Mouse (Mus musculus) left cerebral cortex, postnatal 25 days (tissue): ENCODE results near the gene Klk7. TPM values are rescaled to one million over a fixed set of nuclear protein-coding genes. Genes with fewer than 3 reads are reported as not detected.

Source experiments
- DNase-seq, 2 experiments: peaks; one replicate each; pipeline ENCODE4 v3.0.0; 2022; ENCODE audit warnings: low spot score in 2 of 2, mixed read lengths in 1 of 2
- intact Hi-C: fragments of 180-260 bp; cut with DNase I; formaldehyde crosslinking; loops from one replicate; pipeline ENCODE4 v1.15.1; 2025
- total RNA-seq, 2 experiments: library from RNA; stranded (reverse); gene quantifications; 2 replicates each; pipeline ENCODE4 v1.2.3; 2021

Gene Klk7
- total RNA-seq, 2 experiments from 2014 or later: not detected

DNA sequence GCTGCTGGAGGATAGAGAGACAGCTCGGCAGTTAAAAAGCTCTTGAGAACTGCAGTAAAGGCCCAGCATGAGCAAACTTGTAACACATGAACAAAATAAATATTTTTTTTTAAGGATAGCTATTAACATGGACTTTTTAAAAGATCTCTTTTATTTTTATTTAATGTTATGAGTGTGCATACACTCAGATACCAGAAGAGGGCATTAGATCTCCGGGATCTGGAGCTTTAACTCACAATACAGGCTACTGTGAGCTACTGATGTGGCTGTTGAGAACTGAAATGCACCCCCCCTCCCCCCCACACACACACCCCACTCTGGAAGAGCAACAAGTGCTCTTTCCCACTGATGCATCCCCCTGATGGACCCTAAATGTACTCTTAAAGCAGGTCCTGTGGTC is 21.8 kb upstream of the Klk7 start:
- intact Hi-C loops: loop anchor here (2.0 kb wide), 1 partner anchor 106 kb away; no protein-coding TSS in a partner anchor
- DNase-seq: no peak

DNA sequence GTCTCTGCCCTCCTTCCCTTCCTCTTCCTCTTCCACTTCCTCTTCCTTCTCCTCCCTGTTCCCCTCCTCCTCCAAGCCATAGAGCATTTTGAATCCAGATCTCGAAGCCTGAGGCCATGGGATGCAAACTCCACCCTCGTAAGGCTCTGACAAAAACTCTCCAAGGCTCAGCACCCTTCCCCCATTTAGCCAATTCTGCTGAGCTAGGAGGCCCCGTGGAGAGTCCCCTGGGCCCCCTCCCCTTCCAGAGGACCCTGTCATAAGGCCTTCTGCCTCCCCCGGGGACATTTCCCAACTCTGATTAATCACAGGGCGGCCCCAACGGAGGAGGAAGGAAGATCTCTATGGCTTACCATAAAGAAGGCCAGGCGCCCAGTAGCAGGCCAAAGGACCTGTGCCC is 19.5 kb upstream of the Klk7 start, which contains the start of gene Klk9:
Gene Klk9 (plus strand): TSS at position 301 of the 400 bp plus-strand sequence.
- intact Hi-C loops: no loop called here
- DNase-seq: no peak

DNA sequence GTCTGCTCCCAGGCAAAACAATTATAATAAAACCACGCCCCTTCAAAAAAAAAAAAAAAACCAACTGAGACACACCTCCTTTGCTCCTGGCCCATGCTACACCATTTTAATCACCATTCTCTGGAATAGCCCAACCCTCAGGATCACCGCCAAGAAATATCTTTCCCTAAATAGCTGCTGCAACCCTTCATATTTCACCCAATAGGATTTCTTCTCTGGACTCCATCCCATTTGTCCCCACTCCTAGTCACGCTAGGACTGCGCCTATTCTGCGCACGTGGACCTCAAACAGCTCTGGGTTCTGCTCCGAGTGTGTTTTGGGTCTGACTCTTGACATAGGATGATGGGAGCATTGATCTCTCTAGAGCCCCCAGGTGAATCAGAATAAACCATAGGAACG is 14.7 kb upstream of the Klk7 start:
- intact Hi-C loops: no loop called here

DNA sequence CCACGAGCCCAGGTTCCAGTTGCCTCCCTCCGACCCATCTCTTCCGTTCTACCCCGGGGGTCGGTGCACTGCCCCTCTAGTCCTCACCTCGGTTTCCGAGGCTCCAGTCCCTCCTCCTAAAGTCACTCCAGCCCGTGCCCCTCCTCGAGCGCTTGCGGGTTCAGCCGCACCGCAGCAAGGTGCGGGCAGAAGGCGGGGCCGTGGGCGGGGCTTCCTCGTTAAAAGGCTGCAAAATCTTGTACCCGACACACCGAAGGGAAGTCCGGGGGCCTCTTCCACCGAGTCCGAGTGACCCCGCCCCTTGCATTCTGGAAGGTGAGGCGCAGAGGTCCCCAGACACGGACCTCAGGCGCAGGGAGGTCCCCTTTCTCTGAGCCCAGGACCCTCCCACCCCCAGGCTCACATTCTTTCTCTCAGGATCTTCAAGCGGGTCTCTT is 13.7 kb upstream of the Klk7 start, which contains the start of gene Klk8:
Gene Klk8 (plus strand): TSS at position 245 of the 437 bp plus-strand sequence.
- DNase-seq: no peak
- intact Hi-C loops: no loop called here

More for the DNA sequence above, 14.7 kb upstream of the Klk7 start:
- DNase-seq: no peak

DNA sequence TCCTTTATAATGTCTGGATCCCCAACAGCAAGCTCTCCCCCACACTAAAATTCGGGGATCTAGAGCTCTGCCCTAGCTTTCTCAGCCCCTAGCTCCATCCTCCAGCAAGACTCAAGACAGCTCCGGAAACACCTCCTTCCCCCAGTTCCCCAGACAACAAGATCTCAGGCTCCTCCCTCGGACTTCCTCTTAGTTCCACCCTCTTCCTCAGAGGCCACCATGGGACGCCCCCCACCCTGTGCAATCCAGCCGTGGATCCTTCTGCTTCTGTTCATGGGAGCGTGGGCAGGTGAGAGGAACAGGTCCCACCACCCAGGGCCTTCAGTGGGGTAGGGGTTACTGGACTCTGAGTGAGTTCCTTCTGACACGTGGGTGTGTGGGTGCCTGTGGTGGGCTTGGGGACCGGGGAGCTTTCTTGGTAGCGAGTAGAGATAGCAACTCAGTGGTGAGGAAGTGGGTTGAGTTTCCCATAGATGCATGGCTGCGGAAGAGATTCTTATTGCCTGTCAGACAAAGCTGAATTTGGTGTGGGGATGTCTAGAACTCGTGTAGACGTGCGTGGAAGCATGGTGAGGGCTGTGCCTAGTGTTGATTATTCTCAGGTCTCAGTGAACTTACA is 13.1 kb upstream of the Klk7 start:
- intact Hi-C loops: no loop called here
- DNase-seq: no peak

DNA sequence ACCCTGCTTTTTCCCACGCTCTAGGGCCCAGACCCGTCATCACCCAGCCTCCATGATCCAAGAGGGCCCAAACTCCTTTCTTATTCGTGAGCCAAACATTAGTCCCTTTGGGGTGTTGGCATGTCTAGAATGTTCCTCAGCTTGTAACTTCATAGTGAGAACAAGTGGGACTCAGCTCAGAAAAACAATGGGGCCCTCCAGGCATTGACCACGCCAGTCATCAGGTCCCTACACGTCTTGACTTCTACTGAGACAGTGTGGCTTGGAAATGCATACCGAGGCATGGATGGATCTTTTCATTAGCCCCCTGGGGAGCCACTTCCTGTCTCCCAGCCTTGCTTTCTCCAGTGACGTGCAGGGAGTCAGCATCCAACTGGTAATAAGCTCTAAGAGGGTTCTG is 11.2 kb upstream of the Klk7 start:
- DNase-seq: no peak
- intact Hi-C loops: no loop called here

DNA sequence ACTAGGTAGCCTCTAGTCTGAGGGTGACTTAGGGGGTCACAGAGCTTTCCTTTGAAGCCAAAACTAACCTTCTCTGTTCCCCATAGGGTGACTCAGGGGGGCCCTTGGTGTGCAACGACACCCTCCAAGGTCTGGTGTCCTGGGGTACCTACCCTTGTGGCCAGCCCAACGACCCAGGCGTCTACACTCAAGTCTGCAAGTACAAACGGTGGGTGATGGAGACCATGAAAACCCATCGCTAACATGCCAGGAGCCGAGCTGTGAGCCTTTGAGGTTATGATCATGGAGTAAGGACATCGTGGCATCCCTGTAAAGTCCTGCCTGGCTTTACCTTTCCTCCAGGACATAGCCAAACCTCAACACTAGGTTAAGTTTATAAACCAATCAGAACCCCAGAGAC is 4.1 kb downstream of the Klk7 start:
- intact Hi-C loops: no loop called here
- no peak for DNase-seq

DNA sequence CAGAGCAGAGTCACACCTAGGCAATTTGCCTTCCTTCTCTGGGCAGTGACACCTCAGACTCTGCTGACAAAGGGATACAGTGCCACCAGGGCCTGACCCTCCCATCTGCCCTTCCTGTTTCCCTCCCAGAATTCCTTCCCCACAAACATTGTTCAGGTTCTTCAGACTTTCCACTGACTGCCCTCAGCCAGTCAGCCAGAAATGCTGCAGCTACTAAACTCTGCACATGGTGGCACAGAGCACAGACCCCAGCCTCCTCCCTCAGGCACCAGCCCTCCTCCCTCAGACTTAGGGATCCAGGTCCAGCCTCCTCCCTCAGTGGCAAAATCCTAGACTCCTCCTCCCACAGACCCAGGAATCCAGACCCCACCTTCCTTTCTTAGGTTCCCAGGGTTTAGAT is 5.7 kb downstream of the Klk7 start:
- no peak for DNase-seq
- intact Hi-C loops: no loop called here

DNA sequence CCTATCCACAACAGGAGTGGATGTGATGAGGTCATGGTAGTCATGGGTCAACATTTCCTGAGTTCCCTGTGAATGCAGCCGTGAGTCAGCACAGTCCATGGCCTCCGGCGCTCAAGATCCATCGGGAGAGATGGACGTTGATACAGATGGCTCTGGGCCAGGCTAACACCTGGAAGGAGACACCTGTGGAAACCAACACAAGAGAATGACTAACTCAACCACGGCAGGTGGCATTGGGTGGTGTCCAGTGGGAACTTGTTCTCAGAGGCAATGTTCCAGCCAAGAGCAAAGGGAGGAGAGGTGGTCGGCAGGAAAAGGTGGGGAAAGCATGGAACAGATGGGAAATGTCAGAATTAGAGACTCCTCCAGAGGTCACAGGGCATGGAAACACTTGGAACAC is 10.5 kb downstream of the Klk7 start:
- no peak for DNase-seq
- intact Hi-C loops: no loop called here

DNA sequence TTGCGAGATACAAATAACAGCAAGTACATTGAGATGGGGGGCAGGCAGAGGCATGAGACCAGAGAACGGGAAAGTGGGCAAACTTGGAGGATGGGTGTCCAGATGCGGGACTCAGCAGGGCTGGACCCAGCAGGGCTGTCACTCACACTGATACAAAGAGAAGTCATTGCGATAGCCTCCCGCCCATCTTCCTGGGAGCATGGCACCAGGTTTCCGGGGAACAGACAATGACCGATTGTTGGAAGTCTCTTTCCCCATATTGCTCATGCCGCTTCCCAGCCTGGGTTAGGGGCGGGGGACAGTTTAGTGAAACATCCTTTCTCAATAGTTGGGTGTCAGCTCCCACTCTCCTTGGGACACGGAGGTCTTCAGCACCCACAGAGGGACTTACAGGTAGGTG is 13.1 kb downstream of the Klk7 start, which contains the start of gene Klk6:
Gene Klk6 (plus strand): TSS at position 301 of the 400 bp plus-strand sequence.
- intact Hi-C loops: no loop called here
- DNase-seq: no peak

DNA sequence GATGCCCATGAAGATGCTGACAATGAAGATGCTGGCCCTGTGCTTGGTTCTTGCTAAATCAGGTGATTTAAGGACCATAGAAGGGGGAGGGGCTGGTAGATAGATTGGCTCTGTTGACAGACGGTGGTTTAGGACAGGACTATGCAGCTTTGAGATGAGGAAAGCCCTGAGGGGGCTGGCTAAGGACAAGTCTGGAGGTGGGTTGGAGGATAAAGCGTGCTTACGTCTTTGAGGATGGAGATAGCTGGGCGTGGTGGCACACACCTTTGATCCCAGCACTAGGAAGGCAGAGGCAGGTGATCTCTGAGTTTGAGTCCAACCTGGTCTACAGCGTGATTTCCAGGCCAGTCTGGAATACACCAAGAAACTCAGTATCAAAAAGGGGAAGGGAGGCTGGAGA is 15.0 kb downstream of the Klk7 start:
- intact Hi-C loops: no loop called here
- DNase-seq: no peak

DNA sequence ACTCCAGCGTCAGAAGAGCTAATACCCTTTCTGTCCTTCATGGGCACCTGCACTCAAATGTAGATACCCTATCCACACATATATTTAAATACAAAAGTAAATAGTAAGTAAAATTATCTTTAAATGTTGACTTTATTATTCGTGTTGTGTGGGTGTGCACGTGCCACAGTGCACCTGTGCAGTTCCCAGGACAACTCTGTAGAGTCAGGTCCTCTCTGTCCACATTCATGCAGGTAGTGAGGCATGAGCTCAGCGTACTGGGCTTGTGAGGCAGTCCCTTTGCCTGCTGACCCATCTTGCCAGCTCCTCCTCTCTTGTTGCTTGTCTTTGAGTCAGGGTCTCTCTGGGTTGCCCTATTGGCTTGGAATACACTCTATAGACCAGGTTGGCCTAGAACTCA is 16.6 kb downstream of the Klk7 start:
- intact Hi-C loops: no loop called here
- DNase-seq: no peak

DNA sequence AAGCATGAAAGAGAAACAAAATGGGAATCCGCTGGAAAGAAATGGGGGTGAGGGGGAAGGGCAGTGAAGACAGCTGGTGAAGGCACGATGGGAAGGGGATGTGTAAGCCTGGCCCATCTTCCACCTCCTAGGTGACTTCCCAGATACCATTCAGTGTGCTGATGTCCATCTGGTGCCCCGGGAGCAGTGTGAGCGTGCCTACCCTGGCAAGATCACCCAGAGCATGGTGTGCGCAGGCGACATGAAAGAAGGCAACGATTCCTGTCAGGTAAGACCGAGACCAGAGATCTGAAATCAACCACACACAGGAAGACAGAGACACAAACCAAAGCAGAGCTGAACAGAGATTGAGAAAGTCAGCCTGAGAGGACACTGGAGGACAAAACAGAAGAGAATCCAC is 17.9 kb downstream of the Klk7 start:
- no peak for DNase-seq
- intact Hi-C loops: no loop called here

DNA sequence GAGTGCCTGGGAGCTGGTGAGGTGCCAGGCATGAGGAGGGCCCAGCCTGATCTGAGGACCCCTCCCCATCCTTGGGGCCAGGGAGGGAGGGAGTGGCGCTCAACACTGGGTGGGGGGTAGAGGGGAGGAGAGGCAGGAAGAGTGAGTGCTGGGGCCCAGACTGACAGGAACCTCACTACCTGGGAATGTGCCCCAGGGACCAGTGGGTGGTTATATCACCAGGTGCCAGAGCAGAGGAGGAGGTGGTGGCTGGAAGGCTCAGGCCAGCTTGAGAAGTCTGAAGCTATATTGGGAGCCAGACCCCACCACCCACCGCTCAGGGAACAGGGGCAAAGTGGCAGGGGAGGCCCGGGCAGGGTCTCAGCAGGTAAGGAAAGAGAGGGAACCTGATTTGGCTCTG is 30.6 kb downstream of the Klk7 start, which contains the start of gene Klk5:
Gene Klk5 (plus strand): TSS at position 271 of the 400 bp plus-strand sequence.
- intact Hi-C loops: no loop called here
- DNase-seq: no peak

DNA sequence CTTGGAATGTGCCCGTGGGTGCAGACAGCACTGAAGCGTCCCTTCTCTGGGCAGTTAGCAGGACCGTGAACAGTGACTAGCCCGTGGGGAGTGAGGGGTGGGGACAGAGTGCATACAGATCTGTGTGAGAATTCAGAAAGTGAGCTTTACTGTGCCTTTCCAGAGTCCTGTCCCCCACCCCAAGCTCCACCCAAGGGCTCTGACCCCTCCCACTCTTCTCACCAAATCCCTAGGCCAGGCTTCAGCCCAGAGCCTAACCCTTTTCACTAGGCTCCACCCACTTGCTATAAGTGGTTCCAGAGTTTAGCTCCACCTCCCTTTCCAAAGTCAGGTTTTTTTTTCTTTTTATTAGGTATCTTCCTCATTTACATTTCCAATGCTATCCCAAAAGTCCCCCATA is 32.7 kb downstream of the Klk7 start:
- intact Hi-C loops: no loop called here
- DNase-seq: no peak

DNA sequence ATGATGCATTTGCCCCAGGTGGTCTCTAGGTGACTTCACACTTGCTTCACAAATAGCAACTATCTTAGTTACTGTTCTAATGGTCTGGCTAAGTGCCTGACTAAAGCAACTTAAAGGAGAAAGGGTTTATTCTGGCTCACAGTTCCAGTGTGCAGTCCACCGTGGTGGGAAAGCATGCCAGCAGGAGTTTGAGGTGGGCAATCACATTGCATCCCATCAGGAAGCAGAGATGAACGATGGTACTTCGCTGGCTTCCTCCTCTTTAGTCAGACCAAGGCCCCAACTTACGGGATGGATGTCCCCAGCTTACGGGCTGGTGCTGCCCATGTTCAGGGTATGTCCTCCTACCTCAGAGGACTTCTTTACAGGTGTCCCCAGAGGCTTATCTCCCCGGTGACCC is 40.5 kb downstream of the Klk7 start:
- intact Hi-C loops: no loop called here

DNA sequence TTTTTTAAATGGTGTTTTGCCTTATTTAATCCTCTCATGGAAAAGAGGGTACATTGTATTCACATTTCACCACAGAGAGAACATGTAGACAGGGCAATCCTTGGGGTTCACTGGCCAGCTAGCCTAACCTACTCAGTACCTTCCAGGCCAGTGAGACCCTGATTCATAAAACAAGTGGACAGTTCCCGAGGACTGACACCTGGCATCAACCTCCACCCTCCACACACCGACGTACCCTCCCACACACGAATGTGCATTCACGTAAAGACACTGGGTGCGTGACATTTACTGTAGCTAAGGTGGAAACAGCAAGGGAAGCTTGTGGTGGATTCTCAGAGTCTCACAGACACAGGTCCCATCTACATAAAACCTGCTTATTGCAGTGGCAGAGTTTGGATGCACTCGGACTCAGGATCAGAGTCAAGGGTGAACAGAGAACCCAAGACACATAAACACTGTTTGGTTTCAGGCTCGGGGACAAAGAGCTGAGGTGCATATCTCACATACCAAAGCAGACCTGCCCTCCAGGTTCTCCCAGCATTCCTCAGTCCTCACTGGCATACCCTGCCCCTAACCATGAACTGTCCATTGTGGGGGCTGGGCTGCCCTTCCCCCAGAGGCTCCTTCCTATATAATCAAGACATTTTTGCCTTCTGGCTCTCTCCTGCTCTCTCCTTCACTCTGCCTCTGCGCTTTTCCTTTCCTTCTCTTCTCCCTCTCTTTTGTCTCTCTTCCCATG is 43.7 kb downstream of the Klk7 start:
- intact Hi-C loops: no loop called here

More for the DNA sequence above, 40.5 kb downstream of the Klk7 start:
- DNase-seq: no peak

DNA sequence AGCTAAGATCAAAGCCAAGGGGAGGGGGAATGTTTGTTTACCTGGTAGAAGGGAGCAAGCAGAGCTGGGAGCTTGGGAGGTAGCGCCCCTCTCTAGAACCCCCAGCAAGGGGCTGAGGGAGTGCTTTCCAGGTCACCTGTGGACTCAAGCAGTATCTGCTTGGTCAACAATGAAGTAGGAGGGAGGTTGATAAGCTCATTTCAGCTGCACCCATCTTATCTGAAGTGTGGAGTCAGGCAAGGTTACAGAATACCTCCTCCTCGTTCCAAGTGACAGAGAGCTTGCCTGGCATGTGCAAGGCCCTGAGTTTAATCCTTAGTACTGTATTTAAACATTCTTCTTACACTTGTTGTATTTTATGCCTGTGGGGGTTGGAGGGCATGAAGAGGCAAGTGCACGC is 44.6 kb downstream of the Klk7 start:
- intact Hi-C loops: no loop called here

More for the DNA sequence above, 43.7 kb downstream of the Klk7 start:
- no peak for DNase-seq

DNA sequence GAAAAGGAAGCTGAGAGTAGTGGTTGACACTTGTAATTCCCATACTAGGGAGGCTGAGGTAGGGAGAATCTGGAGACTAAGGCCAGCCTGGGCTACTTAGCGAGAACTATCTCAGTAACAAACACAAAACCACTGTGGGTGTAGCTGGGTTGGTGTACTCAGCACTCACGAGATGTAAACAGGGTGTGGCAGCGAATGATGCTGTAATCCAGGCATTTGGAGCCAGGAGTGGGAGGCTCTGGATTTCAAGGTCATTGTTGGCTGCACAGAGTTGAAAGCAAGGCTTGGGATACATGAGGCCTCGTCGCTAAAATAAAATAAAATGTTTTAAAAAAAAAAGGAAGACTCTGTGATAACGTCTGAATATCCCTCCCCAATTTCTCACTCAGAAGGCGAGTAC is 45.2 kb downstream of the Klk7 start:
- intact Hi-C loops: no loop called here
- no peak for DNase-seq

More for the DNA sequence above, 44.6 kb downstream of the Klk7 start:
- no peak for DNase-seq

DNA sequence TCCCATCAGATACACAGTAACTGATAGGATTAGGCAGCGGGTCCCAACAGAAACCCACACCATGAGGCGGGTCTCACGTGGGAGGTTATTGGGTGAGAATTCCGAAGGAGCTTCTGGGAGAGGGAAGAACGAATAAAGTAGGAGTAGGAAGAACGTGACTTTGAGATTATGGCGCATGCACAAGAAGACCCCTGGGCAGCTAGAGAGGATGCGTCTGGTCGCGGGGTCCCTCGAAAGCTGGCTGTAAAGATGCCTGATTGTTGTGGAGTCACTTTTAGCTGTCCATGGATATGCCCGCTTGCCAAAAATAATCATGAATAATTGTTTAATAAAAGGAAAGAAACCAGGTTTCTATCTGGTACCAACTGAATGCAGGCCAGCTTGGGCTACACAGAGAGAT is 46.4 kb downstream of the Klk7 start:
- intact Hi-C loops: no loop called here
- DNase-seq: no peak

DNA sequence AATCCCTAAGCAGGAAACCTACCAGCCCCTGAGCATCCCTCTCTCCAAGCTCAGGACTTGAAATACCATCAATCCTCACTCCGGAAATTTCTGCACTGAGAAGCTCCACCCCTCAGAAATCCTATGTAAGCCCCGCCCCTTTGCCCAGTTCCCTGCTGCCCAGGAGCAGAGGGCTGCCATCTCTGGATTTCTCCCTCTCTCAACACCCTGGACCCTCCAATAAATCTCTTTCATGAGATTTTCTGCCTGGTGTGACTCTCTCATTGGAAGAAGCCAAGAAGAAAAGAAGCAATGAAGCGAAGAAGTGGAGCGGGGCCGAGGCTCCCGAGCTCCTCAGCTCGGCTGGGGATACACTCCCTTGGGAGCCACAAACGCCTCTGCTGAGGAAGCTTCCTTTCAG is 49.3 kb downstream of the Klk7 start:
- no peak for DNase-seq
- intact Hi-C loops: no loop called here
